ENCODE assay signal across 25 mouse cellular contexts in the genomic region with DNA sequence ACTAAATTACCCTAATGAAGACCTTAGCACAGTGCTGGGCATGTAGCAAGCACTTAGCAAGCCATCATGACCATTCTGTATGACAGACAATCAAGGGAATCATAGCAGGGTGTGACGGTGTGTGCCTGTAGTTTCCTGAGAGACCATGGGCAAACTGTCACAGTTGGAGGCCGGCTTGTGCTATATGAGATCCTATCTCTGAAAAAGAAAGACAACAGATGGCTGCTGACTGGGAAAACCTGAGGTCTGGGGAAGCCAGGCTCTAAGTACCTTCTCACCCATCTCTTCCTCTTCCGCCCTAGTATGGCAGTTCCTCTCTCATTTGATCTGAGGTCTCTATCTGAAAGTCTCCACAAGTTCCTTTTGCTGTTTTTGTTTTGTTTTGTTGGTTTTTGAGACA. TPM values are rescaled to one million over a fixed set of nuclear protein-coding genes. Genes with fewer than 3 reads are reported as not detected.
DNase-seq lines count a peak whose midpoint lies in the region; ATAC-seq and TF ChIP-seq lines count a peak whose summit lies in the region.
"Had no signal": no experiment of that assay in that cellular context is flagged by ENCODE, and none has a peak within 500 bp of the region (broad histone marks: within the 10 kb centered on the region; RNA-seq: fewer than 3 reads in every experiment).

No protein-coding gene starts in this region.

- peaks cover 0 to 34% of the 10 kb centered on the region in 2 experiments; a peak in 2 of 4 replicates for H3K36me3 ChIP-seq in MEL (ENCODE audit: control insufficient read depth in 1 of 2, insufficient read depth in 2 of 2, low read length in 2 of 2)
- peaks cover 49% of the 10 kb centered on the region for H3K36me3 ChIP-seq in liver, embryonic 13.5 days

- H3K27ac ChIP-seq in MEL (ENCODE audit: control insufficient read depth, low read depth, low read length) = peak overlapping the region; percentile 62
- peak overlapping the region; percentile 92 for H3K27ac ChIP-seq in liver, embryonic 13.5 days
- H3K27ac ChIP-seq: forebrain, embryonic 10.5 days; hindbrain, embryonic 13.5 days; limb, embryonic 12.5 days; midbrain, embryonic 15.5 days; neural tube, embryonic 13.5 days had no signal

- no peak overlapping the region for H3K4me3 ChIP-seq in MEL (ENCODE audit: control insufficient read depth in 1 of 2, insufficient read depth in 1 of 2, low read depth in 2 of 2, low read length in 2 of 2)
- no peak overlapping the region for H3K4me3 ChIP-seq in liver, embryonic 13.5 days (replicated peaks)
- H3K4me3 ChIP-seq: forebrain, embryonic 10.5 days; hindbrain, embryonic 13.5 days; limb, embryonic 12.5 days; megakaryocyte, embryonic 14.5 days; midbrain, embryonic 15.5 days; myocyte; neural tube, embryonic 13.5 days had no signal

- TF ChIP-seq POLR2A in MEL (IDR thresholded peaks at IDR 0.05; ENCODE audit: control insufficient read depth in 1 of 2, insufficient read depth in 1 of 2, low read depth in 1 of 2, low read length in 2 of 2, poor library complexity in 1 of 2) = no peak

- TF ChIP-seq CTCF in MEL (IDR thresholded peaks at IDR 0.05 in 2 of 3, conservative IDR thresholded peaks at IDR 0.05 in 1 of 3; ENCODE audit: control insufficient read depth in 1 of 3, insufficient read depth in 1 of 3, low read depth in 2 of 3, low read length in 3 of 3, poor library complexity in 1 of 3, severe bottlenecking in 1 of 3) = no peak

- DNase-seq in cerebellum, adult 11 months = no peak
- DNase-seq in MEL (ENCODE audit: low read depth, low spot score) = peak; percentile 71
- DNase-seq in cerebellum, adult 9-11 months = peak; percentile 54
- DNase-seq in liver, embryonic 13.5 days = no peak
- DNase-seq in heart, adult 9 months (ENCODE audit: low spot score in 2 of 2) = no peak
- no peak for DNase-seq in adrenal gland, postnatal 25 days
- DNase-seq: adrenal gland, adult 2 months; gastrocnemius, postnatal 25 days; heart, adult 18-20 months; kidney, adult 8-10 months; kidney, postnatal 10 days; lung, adult 2 months; retina, postnatal 1 day; right cerebral cortex, postnatal 25 days had no signal

- H3K27me3 ChIP-seq in MEL (ENCODE audit: control insufficient read depth in 1 of 2, insufficient read depth in 2 of 2, low read length in 2 of 2) = no peaks in the 10 kb centered on the region
- no peaks in the 10 kb centered on the region for H3K27me3 ChIP-seq in liver, embryonic 13.5 days
- H3K27me3 ChIP-seq: hindbrain, embryonic 13.5 days; limb, embryonic 12.5 days; midbrain, embryonic 15.5 days; neural tube, embryonic 13.5 days had no signal

- no peaks in the 10 kb centered on the region for H3K79me2 ChIP-seq in MEL (ENCODE audit: control insufficient read depth, insufficient read depth, low read length, poor library complexity)

- no peak for TF ChIP-seq RAD21 in MEL (IDR thresholded peaks at IDR 0.05; ENCODE audit: low read depth, low read length)

- H3K9ac ChIP-seq in MEL (ENCODE audit: control insufficient read depth, low read depth, low read length, poor library complexity, severe bottlenecking) = no peak overlapping the region
- H3K9ac ChIP-seq in liver, embryonic 13.5 days = no peak overlapping the region; the same call in 1 of the 2 replicates
- H3K9ac ChIP-seq: hindbrain, embryonic 13.5 days; limb, embryonic 12.5 days; midbrain, embryonic 15.5 days; neural tube, embryonic 13.5 days had no signal

- TF ChIP-seq EP300 in MEL (IDR thresholded peaks at IDR 0.05; ENCODE audit: low read depth in 1 of 2, low read length in 2 of 2) = 0 out of 4 replicates have a peak, but pooled peaks of 1 of the 2 experiments have one; percentile 21

- H3K4me2 ChIP-seq in liver, embryonic 13.5 days = 0 out of 2 replicates have a peak overlapping the region, but pooled peaks have one; percentile 1
- H3K4me2 ChIP-seq: hindbrain, embryonic 13.5 days; limb, embryonic 12.5 days; midbrain, embryonic 15.5 days; neural tube, embryonic 13.5 days had no signal

- H3K9me3 ChIP-seq in MEL (replicated peaks; ENCODE audit: insufficient read depth, low read length) = no peaks in the 10 kb centered on the region
- H3K9me3 ChIP-seq in liver, embryonic 13.5 days (replicated peaks) = no peaks in the 10 kb centered on the region
- H3K9me3 ChIP-seq: forebrain, embryonic 10.5 days; hindbrain, embryonic 13.5 days; limb, embryonic 12.5 days; megakaryocyte, embryonic 14.5 days; midbrain, embryonic 15.5 days; neural tube, embryonic 13.5 days had no signal

- ATAC-seq in cerebellum, adult (ENCODE audit: insufficient number of reproducible peaks, low FRiP score, low TSS enrichment) = peak; percentile 18; the same call in 1 of the 2 replicates
- ATAC-seq in liver, embryonic 13.5 days (ENCODE audit: low read depth) = no peak
- ATAC-seq in monocyte, adult 5-6 weeks (replicated peaks; ENCODE audit: insufficient number of reproducible peaks, low FRiP score, low TSS enrichment, poor library complexity, severe bottlenecking) = no peak
- ATAC-seq: CD4-positive, CD25-positive, alpha-beta regulatory T cell, adult 4 months; forebrain, embryonic 16.5 days; midbrain, embryonic 15.5 days had no signal

- WGBS in liver, embryonic 13.5 days (ENCODE audit: insufficient replicate concordance) = 33% methylated on average over 3 of the region's 3 CpGs

- H3K4me1 ChIP-seq in MEL (ENCODE audit: control insufficient read depth in 1 of 2, insufficient read depth in 2 of 2, low read length in 2 of 2) = peaks cover 15 to 33% of the 10 kb centered on the region in 2 experiments
- peaks cover 96% of the 10 kb centered on the region for H3K4me1 ChIP-seq in liver, embryonic 13.5 days (replicated peaks)

TF ChIP-seq in MEL, 35 proteins besides CTCF, POLR2A, EP300 and RAD21:
- no peak for TF ChIP-seq USF2 (IDR thresholded peaks at IDR 0.05; ENCODE audit: borderline replicate concordance in 1 of 2, insufficient read depth in 1 of 2, low read depth in 1 of 2, low read length in 2 of 2)
- no peak for TF ChIP-seq MAX (IDR thresholded peaks at IDR 0.05; ENCODE audit: low read length)
- peak; percentile 20; the same call in 1 of the 2 replicates for TF ChIP-seq GATA1 (IDR thresholded peaks at IDR 0.05; ENCODE audit: low read depth, low read length)
- no peak for TF ChIP-seq TCF12 (IDR thresholded peaks at IDR 0.05; ENCODE audit: low read depth, low read length)
- TF ChIP-seq TBP (IDR thresholded peaks at IDR 0.05; ENCODE audit: low read depth, low read length) = peak; percentile 68
- no peak for TF ChIP-seq ZC3H11A (IDR thresholded peaks at IDR 0.05; ENCODE audit: low read depth, low read length)
- no peak for TF ChIP-seq NRF1 (IDR thresholded peaks at IDR 0.05; ENCODE audit: insufficient read depth, low read depth, low read length, poor library complexity, severe bottlenecking)
- no peak for TF ChIP-seq UBTF (IDR thresholded peaks at IDR 0.05; ENCODE audit: borderline replicate concordance, insufficient read depth, low read depth, low read length)
- no peak for TF ChIP-seq JUND (IDR thresholded peaks at IDR 0.05; ENCODE audit: low read depth, low read length)
- no peak for TF ChIP-seq MAZ (IDR thresholded peaks at IDR 0.05; ENCODE audit: low read depth, low read length)
- TF ChIP-seq MXI1 (IDR thresholded peaks at IDR 0.05; ENCODE audit: low read depth, low read length) = no peak
- no peak for TF ChIP-seq MAFK (IDR thresholded peaks at IDR 0.05; ENCODE audit: borderline replicate concordance, low read depth, low read length)
- TF ChIP-seq NELFE (IDR thresholded peaks at IDR 0.05; ENCODE audit: low read depth, low read length) = no peak
- TF ChIP-seq MYB (IDR thresholded peaks at IDR 0.05; ENCODE audit: low read depth, low read length) = no peak
- peak; percentile 37; the same call in 1 of the 2 replicates for TF ChIP-seq ETS1 (IDR thresholded peaks at IDR 0.05; ENCODE audit: low read depth, low read length)
- no peak for TF ChIP-seq SMC3 (IDR thresholded peaks at IDR 0.05; ENCODE audit: low read depth, low read length)
- no peak for TF ChIP-seq ZNF384 (IDR thresholded peaks at IDR 0.05; ENCODE audit: low read depth, low read length)

RNA-seq across cellular contexts. Expression of gene Polr2h, which starts 11.7 kb away (rescaled TPM):
- total RNA-seq in MEL (2012; rRNA removed) = 174 and 180 TPM in 2 replicates
- polyA plus RNA-seq in MEL (2012; ENCODE audit: insufficient read depth in 1 of 2, insufficient read length in 2 of 2, low read depth in 1 of 2, low replicate concordance in 2 of 2, missing spikeins in 1 of 2) = 10 to 100 TPM in 1 of 2 experiments, not detected in 1; 95.4 TPM
- 59.1 and 64.7 TPM in 2 replicates for polyA plus RNA-seq in liver, embryonic 13.5 days (2015; fragmentation: Nextera tagmentation; extraction: Ambion mirVana)
- 20.0 to 31.9 TPM (median 24.4 TPM) in 3 replicates for total RNA-seq in monocyte, adult 5-6 weeks (2017)
- total RNA-seq in adrenal gland, postnatal 25 days (2021) = 49.8 and 56.3 TPM in 2 replicates

RNA-seq across cellular contexts. Expression of gene Clcn2, which starts 11.8 kb away (rescaled TPM):
- 3.6 and 5.4 TPM in 2 replicates for total RNA-seq in MEL (2012; rRNA removed)
- 1 to 10 TPM in 1 of 2 experiments, not detected in 1; 9.4 TPM for polyA plus RNA-seq in MEL (2012; ENCODE audit: insufficient read depth in 1 of 2, insufficient read length in 2 of 2, low read depth in 1 of 2, low replicate concordance in 2 of 2, missing spikeins in 1 of 2)
- 7.4 and 7.6 TPM in 2 replicates for polyA plus RNA-seq in liver, embryonic 13.5 days (2015; fragmentation: Nextera tagmentation; extraction: Ambion mirVana)
- 0.68 TPM in 1 of 3 replicates, not detected in the others for total RNA-seq in monocyte, adult 5-6 weeks (2017)
- total RNA-seq in adrenal gland, postnatal 25 days (2021) = 45.9 and 74.4 TPM in 2 replicates

RNA-seq across cellular contexts. Expression of gene Fam131a, which starts 12.7 kb away (rescaled TPM):
- not detected in 2 replicates for total RNA-seq in MEL (2012; rRNA removed)
- not detected for polyA plus RNA-seq in MEL (2012; ENCODE audit: insufficient read depth in 1 of 2, insufficient read length in 2 of 2, low read depth in 1 of 2, low replicate concordance in 2 of 2, missing spikeins in 1 of 2)
- 1.0 TPM in 2 replicates for polyA plus RNA-seq in liver, embryonic 13.5 days (2015; fragmentation: Nextera tagmentation; extraction: Ambion mirVana)
- total RNA-seq in monocyte, adult 5-6 weeks (2017) = 1.8 to 5.8 TPM (median 3.5 TPM) in 3 replicates
- 14.8 and 17.6 TPM in 2 replicates for total RNA-seq in adrenal gland, postnatal 25 days (2021)

RNA-seq across cellular contexts. Expression of gene Chrd, which starts 27.1 kb away (rescaled TPM):
- total RNA-seq in MEL (2012; rRNA removed) = not detected in 2 replicates
- not detected for polyA plus RNA-seq in MEL (2012; ENCODE audit: insufficient read depth in 1 of 2, insufficient read length in 2 of 2, low read depth in 1 of 2, low replicate concordance in 2 of 2, missing spikeins in 1 of 2)
- polyA plus RNA-seq in liver, embryonic 13.5 days (2015; fragmentation: Nextera tagmentation; extraction: Ambion mirVana) = 0.31 and 0.38 TPM in 2 replicates
- total RNA-seq in monocyte, adult 5-6 weeks (2017) = not detected in 3 replicates
- 8.1 and 13.5 TPM in 2 replicates for total RNA-seq in adrenal gland, postnatal 25 days (2021)
- polyA plus RNA-seq: CD4-positive, CD25-positive, alpha-beta regulatory T cell, adult 4 months had no signal

RNA-seq across cellular contexts. Expression of gene Thpo, which starts 28.5 kb away (rescaled TPM):
- total RNA-seq in MEL (2012; rRNA removed) = not detected in 2 replicates
- polyA plus RNA-seq in MEL (2012; ENCODE audit: insufficient read depth in 1 of 2, insufficient read length in 2 of 2, low read depth in 1 of 2, low replicate concordance in 2 of 2, missing spikeins in 1 of 2) = not detected
- polyA plus RNA-seq in liver, embryonic 13.5 days (2015; fragmentation: Nextera tagmentation; extraction: Ambion mirVana) = 3.2 and 4.0 TPM in 2 replicates
- total RNA-seq in monocyte, adult 5-6 weeks (2017) = not detected in 3 replicates
- total RNA-seq in adrenal gland, postnatal 25 days (2021) = 1.6 and 3.2 TPM in 2 replicates
- polyA plus RNA-seq: CD4-positive, CD25-positive, alpha-beta regulatory T cell, adult 4 months had no signal

Comparison
In these comparisons a context has a peak if more than half of its experiments do, and no peak if none do; other contexts are left out.
1. DNase-seq: peak in MEL (single experiment) and cerebellum, adult 9-11 months (single experiment); none in cerebellum, adult 11 months (single experiment), liver, embryonic 13.5 days (single experiment), heart, adult 9 months (0 of 2) and adrenal gland, postnatal 25 days (single experiment).